Mouse (Mus musculus) stomach, postnatal 0 days (tissue): ENCODE measurements around the gene Scarb2. TPM values are rescaled to one million over a fixed set of nuclear protein-coding genes. Genes with fewer than 3 reads are reported as not detected.

Experiments used
- ATAC-seq: fragments of 200-750 bp; cut with Nextera tagmentation; 2 replicates; pipeline ENCODE4 v1.8.0; 2017; ENCODE audit not compliant: low FRiP score, low TSS enrichment
- DNase-seq: peaks from one replicate; pipeline ENCODE4 v3.0.0-alpha.2; 2016; ENCODE audit warnings: low spot score
- H3K27ac ChIP-seq: fragments of 300-500 bp; sonication (generic); replicated peaks from 2 replicates; pipeline ENCODE4 v1.5.1; 2014; ENCODE audit warnings: mild to moderate bottlenecking, control low read depth
- H3K27me3 ChIP-seq: fragments of 300-500 bp; sonication (generic); 2 replicates; pipeline ENCODE4 v1.6.1; 2014; ENCODE audit warnings: low read length; ENCODE audit not compliant: control insufficient read depth, insufficient read depth
- H3K36me3 ChIP-seq: fragments of 300-500 bp; sonication (generic); 2 replicates; pipeline ENCODE4 v1.6.1; 2014; ENCODE audit warnings: low read length, mixed read lengths; ENCODE audit not compliant: control insufficient read depth, insufficient read depth
- H3K4me1 ChIP-seq: fragments of 300-500 bp; sonication (generic); replicated peaks from 2 replicates; pipeline ENCODE4 v1.6.1; 2014; ENCODE audit warnings: antibody characterized with exemption; ENCODE audit not compliant: control insufficient read depth, insufficient read depth
- H3K4me2 ChIP-seq: fragments of 300-500 bp; sonication (generic); replicated peaks from 2 replicates; pipeline ENCODE4 v1.6.1; 2014; ENCODE audit warnings: low read depth, mild to moderate bottlenecking, control low read depth, moderate library complexity
- H3K4me3 ChIP-seq: fragments of 300-500 bp; sonication (generic); 2 replicates; pipeline ENCODE4 v1.5.1; 2014; ENCODE audit warnings: low read depth, low read length, control low read depth
- H3K9ac ChIP-seq: fragments of 300-500 bp; sonication (generic); 2 replicates; pipeline ENCODE4 v1.6.1; 2014; ENCODE audit warnings: mild to moderate bottlenecking, low read length, control low read depth, mixed read lengths
- H3K9me3 ChIP-seq: fragments of 300-500 bp; sonication (generic); 2 replicates; pipeline ENCODE4 v1.6.1; 2016; ENCODE audit warnings: low read length; ENCODE audit not compliant: control insufficient read depth
- CTCF ChIP-seq: IDR thresholded peaks from 2 replicates; pipeline ENCODE4 v1.5.1; 2016; ENCODE audit warnings: antibody characterized with exemption, low read depth, mild to moderate bottlenecking, moderate library complexity
- EP300 ChIP-seq: optimal IDR thresholded peaks from 2 replicates; pipeline ENCODE3; 2016; ENCODE audit warnings: antibody characterized with exemption
- WGBS: fragments of 180-500 bp; shearing (Covaris S2); extraction: QIAGEN DNeasy Blood & Tissue Kit; methylation state at CpG from one replicate; pipeline ENCODE4 v1.1.7; 2014; 5-methylcytosine and 5-hydroxymethylcytosine counted together
- polyA plus RNA-seq: library from polyadenylated mRNA; unstranded; fragments of >200 nt; fragmentation: Nextera tagmentation; extraction: Ambion mirVana; gene quantifications from 2 replicates; pipeline ENCODE4 v1.2.1, GENCODE M21; 2015

The Scarb2 gene
- polyA plus RNA-seq, 1 experiment from 2014 or later: 20.9 TPM

GRCm38 (mm10) chr5:92490304-92490703 lies 16.3 kb downstream of the Scarb2 start:
- Histone ChIP-seq H3K4me3 (no peak overlapping the region), H3K36me3 (no peaks in the 10 kb centered on the region), H3K9ac (no peak overlapping the region), H3K27ac (peak overlapping the region; percentile 35; the same call in 1 of the 2 replicates), H3K4me1 (peaks cover 8% of the 10 kb centered on the region), H3K9me3 (no peaks in the 10 kb centered on the region), H3K27me3 (no peaks in the 10 kb centered on the region), H3K4me2 (no peak overlapping the region)
- WGBS: 71% methylated on average over 3 of the region's 3 CpGs
- no peak for TF ChIP-seq CTCF
- no peak for TF ChIP-seq EP300
- ATAC-seq (no peak), DNase-seq (no peak)

- no peaks in the 10 kb centered on the region for H3K9me3 ChIP-seq
- DNase-seq: peak; percentile 61
- WGBS: 22% methylated on average over 4 of the region's 4 CpGs
- 0 out of 2 replicates have a peak overlapping the region, but pooled peaks have one; percentile 19 for H3K4me2 ChIP-seq
- no peak overlapping the region for H3K9ac ChIP-seq
- TF ChIP-seq EP300 (no peak), CTCF (no peak)
- H3K27me3 ChIP-seq: no peaks in the 10 kb centered on the region
- peak overlapping the region; percentile 88 for H3K27ac ChIP-seq
- ATAC-seq: peak; percentile 60
- H3K36me3 ChIP-seq: 0 out of 2 replicates have a peak, but pooled peaks cover 2% of the 10 kb centered on the region
- H3K4me1 ChIP-seq: peaks cover 8% of the 10 kb centered on the region
- H3K4me3 ChIP-seq: no peak overlapping the region
Observed at GRCm38 (mm10) chr5:92489503-92489902, 17.1 kb downstream of the Scarb2 start.

- ATAC-seq: peak; percentile 81
- 16% methylated on average over 7 of the region's 7 CpGs for WGBS
- Histone ChIP-seq H3K4me1 (peaks cover 8% of the 10 kb centered on the region), H3K9ac (no peak overlapping the region), H3K27ac (peak overlapping the region; percentile 88), H3K36me3 (peaks cover 2% of the 10 kb centered on the region; the same call in 1 of the 2 replicates), H3K4me2 (peak overlapping the region; percentile 19), H3K9me3 (no peaks in the 10 kb centered on the region), H3K4me3 (no peak overlapping the region), H3K27me3 (no peaks in the 10 kb centered on the region)
- peak; percentile 29; the same call in 1 of the 2 replicates for TF ChIP-seq CTCF
- TF ChIP-seq EP300: no peak
- peak; percentile 69 for DNase-seq
Observed at GRCm38 (mm10) chr5:92488961-92489360, 17.7 kb downstream of the Scarb2 start.

GRCm38 (mm10) chr5:92488408-92488807 lies 18.2 kb downstream of the Scarb2 start:
- Histone ChIP-seq H3K27ac (peak overlapping the region; percentile 88), H3K36me3 (peaks cover 2% of the 10 kb centered on the region; the same call in 1 of the 2 replicates), H3K9me3 (no peaks in the 10 kb centered on the region), H3K9ac (no peak overlapping the region), H3K4me3 (no peak overlapping the region), H3K4me2 (peak overlapping the region; percentile 19; the same call in 1 of the 2 replicates), H3K4me1 (peaks cover 8% of the 10 kb centered on the region), H3K27me3 (no peaks in the 10 kb centered on the region)
- DNase-seq (peak; percentile 67), ATAC-seq (peak; percentile 78)
- 18% methylated on average over 3 of the region's 3 CpGs for WGBS
- peak; percentile 35 for TF ChIP-seq CTCF
- TF ChIP-seq EP300: no peak

DNA sequence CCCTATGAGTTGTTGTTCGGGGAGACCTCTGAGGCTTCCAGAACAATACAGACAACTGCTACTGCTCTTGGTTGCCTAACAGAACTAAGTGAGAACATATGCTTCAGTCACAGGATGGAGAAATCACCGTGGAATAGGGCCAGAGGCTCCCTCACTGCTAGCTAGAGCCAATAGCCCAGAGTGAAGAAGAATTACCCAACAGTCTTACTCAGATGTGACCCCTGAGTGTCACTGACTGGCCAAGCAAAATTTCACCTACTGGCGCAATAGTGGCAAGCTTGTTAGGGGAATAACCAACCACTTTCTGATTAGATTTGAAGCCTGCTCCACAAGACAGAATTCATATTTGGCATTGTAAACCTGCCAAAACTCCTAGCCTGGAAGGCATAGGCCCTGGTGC lies 19.9 kb downstream of the Scarb2 start:
- no peak for TF ChIP-seq EP300
- no peak for TF ChIP-seq CTCF
- DNase-seq: no peak
- Histone ChIP-seq H3K9ac (no peak overlapping the region), H3K4me3 (no peak overlapping the region), H3K27me3 (no peaks in the 10 kb centered on the region), H3K36me3 (peaks cover 9% of the 10 kb centered on the region), H3K4me2 (no peak overlapping the region), H3K9me3 (no peaks in the 10 kb centered on the region; the same call in 1 of the 2 replicates), H3K27ac (no peak overlapping the region), H3K4me1 (peaks cover 8% of the 10 kb centered on the region)
- ATAC-seq: no peak
- 79% methylated on average over 3 of the region's 3 CpGs for WGBS

DNA sequence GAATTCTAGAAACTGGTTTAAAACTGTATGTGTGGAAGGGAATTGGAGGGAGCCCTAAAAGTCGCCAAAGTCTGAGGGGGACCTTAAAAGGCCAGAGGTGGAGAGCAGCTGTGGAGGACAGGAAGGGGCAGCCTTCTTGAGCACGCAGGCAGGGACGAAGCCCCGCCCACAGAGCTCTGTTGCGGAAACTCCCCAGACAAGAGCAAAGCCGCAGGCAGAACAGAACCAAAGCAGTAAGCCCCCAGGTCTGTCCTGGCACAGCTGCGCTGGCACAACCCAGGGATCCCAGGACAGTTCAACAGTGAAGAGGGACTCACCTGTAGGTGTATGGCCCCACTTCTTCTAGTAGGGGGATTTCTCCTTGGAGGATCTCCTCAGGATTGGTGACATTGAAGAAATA lies 21.8 kb downstream of the Scarb2 start:
- no peak for DNase-seq
- Histone ChIP-seq H3K9me3 (no peaks in the 10 kb centered on the region; the same call in 1 of the 2 replicates), H3K36me3 (peaks cover 9% of the 10 kb centered on the region), H3K4me1 (peaks cover 8% of the 10 kb centered on the region), H3K9ac (no peak overlapping the region), H3K27ac (no peak overlapping the region), H3K27me3 (no peaks in the 10 kb centered on the region), H3K4me3 (no peak overlapping the region), H3K4me2 (no peak overlapping the region)
- 80% methylated on average over 7 of the region's 7 CpGs for WGBS
- TF ChIP-seq EP300 (no peak), CTCF (no peak)
- no peak for ATAC-seq
